ENCODE assay signal across 30 mouse cellular contexts in genomic region chr4:152002063-152002462, GRCm38 (mm10). TPM values are rescaled to one million over a fixed set of nuclear protein-coding genes. Genes with fewer than 3 reads are reported as not detected.
"Had no signal": no experiment of that assay in that cellular context is flagged by ENCODE, and none has a peak within 500 bp of the region (broad histone marks: within the 10 kb centered on the region; RNA-seq: fewer than 3 reads in every experiment).

No protein-coding gene starts in this region.

- H3K9ac ChIP-seq: limb, embryonic 12.5 days; limb, embryonic 13.5 days; limb, embryonic 15.5 days; liver, embryonic 12.5 days; liver, embryonic 13.5 days; liver, embryonic 14.5 days; liver, embryonic 15.5 days; liver, postnatal 0 days; lung, embryonic 14.5 days; lung, embryonic 15.5 days; midbrain, embryonic 12.5 days; midbrain, embryonic 13.5 days; midbrain, embryonic 15.5 days; neural tube, embryonic 12.5 days had no signal

- ATAC-seq: liver, embryonic 12.5 days; liver, postnatal 0 days; midbrain, embryonic 13.5 days; midbrain, embryonic 15.5 days; midbrain, embryonic 16.5 days had no signal

- H3K36me3 ChIP-seq: limb, embryonic 10.5 days; limb, embryonic 12.5 days; limb, embryonic 13.5 days; limb, embryonic 15.5 days; liver, embryonic 12.5 days; liver, embryonic 13.5 days; liver, embryonic 15.5 days; lung, embryonic 15.5 days; midbrain, embryonic 12.5 days; midbrain, embryonic 13.5 days; midbrain, embryonic 15.5 days; neural tube, embryonic 12.5 days had no signal

- DNase-seq: layer of hippocampus, postnatal 36 days; left cerebral cortex, postnatal 4 days; liver; liver, embryonic 13.5 days; liver, postnatal 0 days; lung, embryonic 14.5 days; lung, postnatal 10 days; lung, postnatal 14 days; lung, postnatal 36 days; lung, postnatal 4 days; midbrain, embryonic 14.5 days had no signal

- H3K4me2 ChIP-seq: limb, embryonic 12.5 days; limb, embryonic 13.5 days; limb, embryonic 15.5 days; liver, embryonic 11.5 days; liver, embryonic 12.5 days; liver, embryonic 13.5 days; liver, embryonic 15.5 days; lung, embryonic 14.5 days; lung, embryonic 15.5 days; midbrain, embryonic 12.5 days; midbrain, embryonic 13.5 days; midbrain, embryonic 15.5 days; neural tube, embryonic 12.5 days had no signal

- H3K4me3 ChIP-seq: left cerebral cortex, adult 2 months; limb, embryonic 10.5 days; limb, embryonic 12.5 days; limb, embryonic 13.5 days; limb, embryonic 15.5 days; liver, embryonic 12.5 days; liver, embryonic 13.5 days; liver, embryonic 15.5 days; lung, embryonic 15.5 days; megakaryocyte, embryonic 14.5 days; midbrain, embryonic 12.5 days; midbrain, embryonic 13.5 days; midbrain, embryonic 15.5 days; myocyte; neural tube, embryonic 12.5 days had no signal

- H3K27ac ChIP-seq: left cerebral cortex, adult 2 months; limb, embryonic 10.5 days; limb, embryonic 12.5 days; limb, embryonic 13.5 days; limb, embryonic 15.5 days; liver, embryonic 12.5 days; liver, embryonic 13.5 days; liver, embryonic 14.5 days; liver, embryonic 15.5 days; lung, embryonic 15.5 days; macrophage; midbrain, embryonic 12.5 days; midbrain, embryonic 13.5 days; midbrain, embryonic 15.5 days; neural tube, embryonic 12.5 days had no signal

- H3K9me3 ChIP-seq: limb, embryonic 10.5 days; limb, embryonic 12.5 days; limb, embryonic 13.5 days; limb, embryonic 15.5 days; liver, embryonic 12.5 days; liver, embryonic 13.5 days; liver, embryonic 15.5 days; lung, embryonic 15.5 days; megakaryocyte, embryonic 14.5 days; midbrain, embryonic 12.5 days; midbrain, embryonic 13.5 days; midbrain, embryonic 15.5 days; neural tube, embryonic 12.5 days had no signal

- H3K27me3 ChIP-seq: limb, embryonic 13.5 days; limb, embryonic 15.5 days; lung, embryonic 15.5 days had no signal

RNA-seq across cellular contexts. Expression of gene Tas1r1, which starts 36.3 kb away (rescaled TPM):
- polyA plus RNA-seq: liver, adult 2 months; macrophage had no signal
